Mouse (Mus musculus) lung, postnatal 14 days (tissue): ENCODE results near the gene Pou3f3.

Experiments
- DNase-seq: peaks from one replicate; pipeline ENCODE4 v3.0.0; 2021

Gene Pou3f3

GRCm38 (mm10) chr1:42695578-42695915 lies at the start of gene Pou3f3:
Gene Pou3f3, plus strand, starts transcription at chr1:42695768.
- peak; percentile 43 for DNase-seq

DNA sequence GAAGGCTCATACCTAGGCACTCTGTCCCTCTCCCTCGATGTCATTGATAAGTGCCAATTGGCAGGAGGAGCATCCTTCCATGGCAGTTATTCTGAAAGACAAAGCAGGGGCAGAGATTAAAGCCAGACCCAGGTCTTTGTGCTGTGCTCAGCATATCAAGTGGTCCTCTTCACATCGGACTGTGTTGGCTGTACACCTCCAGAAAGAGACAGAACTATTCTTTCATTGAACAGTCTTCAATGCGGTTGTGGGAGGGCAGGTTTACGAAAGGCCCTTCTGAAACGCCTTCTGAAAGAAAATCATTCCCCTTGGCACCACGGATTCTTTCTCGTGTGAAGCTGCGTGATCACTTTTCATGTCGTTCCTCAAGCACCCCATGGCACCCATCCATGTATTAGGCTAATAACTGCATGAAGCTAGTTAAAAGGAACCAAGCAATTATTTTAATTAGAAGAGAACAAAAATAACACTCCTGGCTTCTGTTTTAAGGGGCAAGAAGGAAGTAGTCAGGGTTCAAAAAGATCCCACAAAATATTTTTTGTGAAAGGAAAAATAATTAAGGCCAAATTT lies 47.1 kb upstream of the Pou3f3 start:
- no peak for DNase-seq

GRCm38 (mm10) chr1:42651461-42651860 lies 44.1 kb upstream of the Pou3f3 start:
- no peak for DNase-seq

DNA sequence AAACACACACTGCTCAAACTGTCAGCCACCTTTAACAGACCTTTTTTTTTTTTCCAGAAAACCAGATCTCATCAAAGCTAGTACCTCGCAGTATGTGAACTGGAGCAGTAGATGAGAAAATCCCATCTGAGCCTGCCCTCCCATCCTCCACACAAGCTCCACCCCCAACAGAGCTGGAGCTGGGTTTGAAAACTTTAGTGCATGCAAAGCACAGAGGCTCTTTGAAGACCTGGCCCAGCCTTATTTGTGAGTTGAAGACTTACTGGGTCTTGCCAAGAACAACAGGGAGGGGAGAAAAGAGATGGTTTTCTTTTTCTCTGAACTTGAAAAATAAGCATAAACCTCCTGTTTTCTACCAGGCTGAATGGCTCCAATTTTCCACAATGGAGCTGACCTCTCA lies 28.0 kb upstream of the Pou3f3 start:
- DNase-seq: no peak

- no peak for DNase-seq
Measured at GRCm38 (mm10) chr1:42680673-42681072, 14.9 kb upstream of the Pou3f3 start.

DNA sequence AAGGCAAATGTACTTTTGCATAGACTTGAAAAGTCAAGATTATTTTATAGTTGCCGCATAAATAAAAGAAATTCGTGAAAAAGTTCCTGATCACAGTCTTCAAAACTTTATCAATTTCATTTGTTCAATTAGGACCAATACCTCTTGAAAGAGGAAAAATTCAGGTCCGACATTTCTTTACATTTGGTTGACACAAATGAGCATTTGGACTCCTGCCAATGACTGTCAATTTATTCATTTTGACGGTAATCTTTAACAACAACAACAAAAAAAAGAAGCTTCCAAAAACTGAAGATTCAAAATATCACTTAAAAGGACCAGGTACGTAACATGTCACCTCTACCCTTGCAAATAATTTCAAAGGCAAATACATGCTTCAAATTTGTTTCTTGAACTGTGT lies 13.8 kb upstream of the Pou3f3 start:
- DNase-seq: no peak

DNA sequence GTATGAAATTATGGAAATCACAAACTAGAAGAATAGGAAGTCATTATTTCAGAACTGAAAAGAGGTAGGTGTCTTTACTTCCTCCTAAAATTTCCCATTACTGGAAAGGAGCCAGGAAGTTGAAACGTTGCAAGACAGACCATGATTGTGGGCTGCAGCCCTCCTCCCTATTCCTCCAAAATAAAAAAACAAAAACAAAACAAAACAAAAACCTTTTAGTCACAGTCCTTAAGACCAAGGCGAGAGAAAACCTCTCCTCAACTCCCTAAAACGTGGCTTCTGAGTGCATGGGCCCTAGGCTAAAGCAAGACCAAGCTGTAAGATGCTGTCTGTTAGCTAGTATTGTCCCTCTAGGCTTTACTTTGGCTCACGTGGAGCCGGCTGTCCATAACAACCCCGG lies 11.7 kb upstream of the Pou3f3 start:
- no peak for DNase-seq

DNA sequence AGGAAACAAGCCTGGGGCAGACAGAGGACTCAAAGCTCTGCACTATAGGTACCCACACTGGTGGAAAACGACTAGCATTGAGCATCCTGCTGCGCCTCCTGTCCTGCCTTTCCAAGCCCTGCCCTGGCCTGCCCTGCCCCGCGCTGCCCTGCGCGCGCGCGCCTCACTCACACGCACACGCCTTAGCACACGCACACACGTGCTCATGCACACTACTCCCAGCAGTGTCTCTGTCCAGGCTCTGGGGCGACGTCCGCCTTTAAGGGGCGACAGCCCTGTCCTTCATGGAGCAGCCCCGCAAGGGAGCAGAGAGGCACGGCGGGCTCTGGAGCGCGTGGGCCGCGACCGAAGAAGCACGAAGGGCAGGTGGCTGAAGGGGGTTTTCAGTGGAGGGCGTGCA lies 11.2 kb upstream of the Pou3f3 start:
- no peak for DNase-seq

DNA sequence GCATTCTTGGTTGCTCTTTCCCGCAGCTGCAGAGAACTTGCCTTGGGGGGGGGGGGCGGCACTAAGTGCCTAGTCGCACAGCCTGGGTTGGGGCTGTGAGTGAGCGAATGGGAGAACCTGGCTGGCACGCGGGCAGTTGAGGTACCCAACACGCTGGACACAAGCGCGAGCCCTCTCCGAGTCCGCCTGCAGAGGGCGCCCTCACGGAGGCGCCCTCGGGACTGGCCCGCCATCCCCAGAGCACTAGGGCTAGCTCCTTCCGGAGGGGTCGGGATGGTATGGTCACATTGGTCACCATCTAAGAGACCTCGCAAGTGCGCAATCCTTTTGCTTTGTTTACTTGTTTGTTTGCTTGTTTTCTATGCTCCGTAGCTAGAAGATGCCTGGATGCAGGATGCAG lies 10.8 kb upstream of the Pou3f3 start:
- no peak for DNase-seq

GRCm38 (mm10) chr1:42685321-42685960 lies 10.1 kb upstream of the Pou3f3 start:
- no peak for DNase-seq

DNA sequence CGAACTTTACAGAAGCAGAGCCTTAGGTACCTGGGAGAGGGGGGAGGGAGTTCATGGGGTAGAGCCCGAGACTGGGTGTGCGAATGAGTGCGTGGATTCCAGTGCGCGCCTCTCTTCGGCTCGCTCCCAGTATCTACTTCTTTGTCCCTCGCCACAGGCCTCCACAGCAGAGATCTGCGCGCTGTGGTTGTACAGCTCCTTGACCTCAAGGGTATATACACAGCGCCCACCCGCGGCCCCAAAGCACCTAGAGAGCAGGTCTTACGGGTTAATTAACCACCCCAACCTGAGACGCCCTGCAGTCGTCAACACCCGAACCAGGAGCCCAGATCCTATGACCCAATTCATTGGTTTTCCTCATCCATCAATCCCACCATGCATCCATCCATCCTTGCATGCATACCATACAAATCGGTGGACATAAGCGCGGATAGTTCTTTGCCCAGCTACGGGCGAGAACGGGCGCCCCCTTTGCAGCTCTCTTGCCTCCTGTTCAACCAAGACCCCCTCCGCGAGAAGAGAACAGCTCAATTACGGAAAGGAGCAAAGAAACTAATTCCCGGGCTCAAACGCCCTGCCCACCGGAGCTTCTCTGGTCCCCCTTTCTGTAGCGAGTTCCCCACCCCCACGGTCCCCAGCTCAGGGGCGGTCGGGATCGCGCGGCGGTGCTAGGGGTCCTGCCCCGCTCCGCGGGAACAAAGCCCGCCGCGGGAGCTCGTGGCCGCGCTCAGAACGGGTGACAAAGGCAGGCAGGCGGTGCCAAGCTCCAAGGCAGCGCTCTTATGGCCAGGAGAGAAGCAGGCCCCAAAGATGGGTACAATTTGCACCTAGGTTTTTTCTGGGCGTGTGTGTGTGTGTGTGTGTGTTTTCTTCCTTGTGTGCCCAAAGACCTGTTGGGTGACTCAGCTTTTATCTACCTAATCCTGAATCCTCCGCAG lies 9.1 kb upstream of the Pou3f3 start:
- no peak for DNase-seq

DNA sequence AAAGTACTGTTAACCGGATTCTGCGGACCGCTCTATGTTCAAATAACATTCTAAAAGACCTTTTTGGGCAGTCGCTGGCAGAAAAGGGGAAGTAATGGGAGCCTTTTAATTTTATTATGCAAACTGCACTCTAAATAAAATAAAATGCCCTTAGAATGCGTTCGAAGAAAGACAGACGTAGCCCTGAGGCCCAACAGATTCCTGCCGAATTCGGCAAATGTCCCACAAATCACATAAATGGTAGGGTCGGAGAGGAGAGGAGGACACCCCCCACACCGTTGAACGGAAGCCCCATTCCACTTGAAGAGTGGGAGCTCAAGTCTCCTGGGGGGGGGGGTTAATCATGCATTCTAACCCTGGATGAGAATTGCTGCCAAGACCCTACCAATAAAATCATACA lies 8.3 kb upstream of the Pou3f3 start:
- DNase-seq: no peak

DNA sequence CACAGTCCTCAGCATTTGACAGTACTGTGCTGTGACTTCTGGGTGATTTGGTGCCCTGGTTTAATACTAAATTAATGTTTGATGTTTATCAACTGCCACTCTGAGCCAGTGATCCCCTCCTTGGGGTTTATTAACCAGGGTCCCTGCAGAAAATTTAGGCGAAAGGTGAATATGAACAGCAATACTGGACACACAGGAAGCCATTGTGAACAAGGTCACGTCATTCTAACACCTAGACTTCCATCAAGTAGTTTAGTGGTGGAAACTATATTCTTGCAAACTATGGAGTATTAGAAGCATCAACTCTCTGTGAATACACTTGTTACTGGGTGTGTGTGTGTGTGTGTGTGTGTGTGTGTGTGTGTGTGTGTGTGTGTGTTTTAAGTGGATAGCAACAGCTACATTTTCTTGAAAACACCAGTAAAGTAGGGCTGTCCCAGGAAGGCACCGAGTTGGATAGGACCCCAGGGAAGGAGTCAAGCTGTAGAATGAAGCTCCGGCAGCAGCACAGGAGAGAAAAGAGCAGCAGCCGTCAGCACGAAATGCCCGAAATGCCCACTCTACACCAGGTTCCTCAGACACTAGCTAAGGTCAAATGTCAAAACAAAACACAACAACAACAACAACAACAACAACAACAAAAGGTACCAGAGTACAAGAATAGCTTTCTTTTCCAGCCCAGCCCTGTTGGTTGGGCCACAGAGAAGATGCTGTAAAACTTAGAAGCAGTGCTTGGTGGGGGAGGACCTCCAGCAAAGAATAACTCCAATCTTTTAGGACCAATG lies 7.6 kb upstream of the Pou3f3 start:
- DNase-seq: no peak

DNA sequence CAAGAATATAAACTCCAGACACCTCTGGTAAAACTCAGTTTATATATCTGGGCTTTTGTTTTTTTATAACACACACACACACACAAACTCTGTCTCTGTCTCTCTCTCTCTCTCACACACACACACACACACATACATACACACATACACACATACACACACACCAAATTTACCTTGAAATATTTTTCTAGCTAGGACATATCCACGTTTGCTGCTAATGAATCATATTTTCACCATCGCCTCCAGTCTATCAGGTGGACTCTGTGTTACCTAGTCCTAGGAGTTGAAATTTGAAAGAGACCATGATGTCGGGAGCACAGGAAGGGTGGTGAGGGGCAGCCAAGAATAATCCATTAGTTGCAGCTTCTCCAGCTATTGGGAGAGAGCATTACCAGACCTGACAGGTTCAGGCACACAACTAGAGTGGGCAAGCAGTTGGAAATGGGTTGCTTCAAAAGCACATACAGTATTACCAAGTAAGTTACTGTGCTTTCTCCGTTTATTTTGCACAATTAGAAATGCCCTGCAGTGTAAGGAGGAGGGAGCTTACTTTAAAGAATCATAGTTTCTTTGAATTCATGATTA lies 6.9 kb upstream of the Pou3f3 start:
- DNase-seq: no peak

GRCm38 (mm10) chr1:42690024-42690575 lies 5.5 kb upstream of the Pou3f3 start:
- DNase-seq: no peak

DNA sequence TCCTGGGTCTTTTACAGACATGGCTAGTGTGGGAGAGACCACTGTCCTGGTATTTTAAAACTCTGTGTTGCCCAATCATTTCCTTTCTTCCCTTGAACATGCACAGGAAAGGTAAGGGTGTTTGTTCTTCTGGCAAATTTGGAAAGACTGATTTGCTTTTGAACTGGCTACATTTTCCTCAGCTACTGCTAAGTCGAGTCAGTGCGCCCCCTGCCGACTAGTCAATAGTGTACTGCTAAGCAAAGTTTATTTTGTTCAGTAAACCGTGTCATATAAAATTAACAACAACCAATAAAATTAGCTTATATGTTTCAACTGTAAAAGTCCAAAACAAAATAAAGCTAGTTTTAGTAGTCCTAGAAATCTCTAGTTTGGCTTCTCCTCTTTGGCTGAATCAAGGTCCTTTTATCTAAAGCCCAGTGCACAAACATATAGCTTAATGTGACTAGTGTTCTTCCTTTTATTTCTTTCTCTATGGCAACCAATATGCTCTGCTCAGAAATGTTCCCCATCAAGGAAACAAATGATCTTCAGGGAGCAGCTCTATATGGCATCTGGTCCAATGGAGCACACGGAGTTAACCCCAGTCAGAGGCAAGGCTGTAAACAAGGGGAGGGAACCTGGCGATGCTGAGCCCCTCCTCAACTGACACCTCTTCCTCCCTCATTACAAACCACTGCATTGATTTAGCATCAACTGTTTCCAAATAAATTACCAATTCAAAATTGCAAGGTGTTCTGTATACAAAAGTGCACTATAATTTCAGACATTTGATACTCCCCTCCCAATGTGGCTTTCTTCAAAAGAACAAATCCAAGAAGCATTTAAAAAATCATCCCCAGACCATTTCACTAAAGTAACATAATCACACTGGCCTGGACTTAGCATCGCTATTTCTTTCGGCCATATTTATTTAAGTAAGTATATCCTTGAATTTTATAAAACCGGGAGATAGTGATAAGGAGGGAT lies 4.1 kb upstream of the Pou3f3 start:
- peak; percentile 78 for DNase-seq

DNA sequence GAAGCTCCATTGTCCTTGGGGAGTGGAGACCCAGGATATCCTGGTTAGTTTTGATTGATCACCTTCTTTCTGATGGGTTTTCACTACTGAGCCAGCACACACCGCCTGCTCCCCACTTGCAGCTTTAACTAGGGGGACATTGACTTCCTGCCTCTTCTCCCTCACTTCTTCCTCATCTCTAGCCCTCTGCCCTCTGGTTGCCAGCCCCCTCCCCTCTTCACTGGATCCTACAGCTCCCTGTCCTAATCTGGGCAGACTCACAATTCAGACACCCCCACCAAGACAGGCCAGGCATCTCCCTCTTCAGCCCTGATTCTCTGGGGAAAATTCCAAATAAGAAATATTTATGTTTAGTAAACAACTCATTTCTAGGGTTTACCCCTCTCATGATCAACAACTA lies 3.3 kb upstream of the Pou3f3 start:
- no peak for DNase-seq

GRCm38 (mm10) chr1:42693101-42693715 lies 2.4 kb upstream of the Pou3f3 start:
- DNase-seq: no peak

DNA sequence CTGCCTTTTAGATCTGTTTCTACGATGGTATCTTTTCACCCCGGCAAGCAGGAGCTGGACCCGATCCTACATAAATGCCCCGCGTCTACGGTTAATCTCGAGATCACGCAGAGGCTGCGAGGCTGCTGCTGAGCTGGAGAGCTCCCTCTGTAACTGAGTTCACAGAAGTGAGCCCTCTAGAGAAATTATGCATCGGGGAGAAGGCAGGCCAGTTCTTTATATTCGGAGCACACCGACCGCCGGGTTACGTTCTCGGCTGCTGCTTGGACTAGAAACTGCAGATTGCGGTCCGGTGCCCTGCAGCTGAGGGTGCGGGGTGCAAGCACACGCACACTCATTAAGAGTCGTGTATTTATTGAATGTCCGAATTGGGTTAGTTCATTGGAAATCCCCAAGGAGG lies 1.7 kb upstream of the Pou3f3 start:
- DNase-seq: no peak

DNA sequence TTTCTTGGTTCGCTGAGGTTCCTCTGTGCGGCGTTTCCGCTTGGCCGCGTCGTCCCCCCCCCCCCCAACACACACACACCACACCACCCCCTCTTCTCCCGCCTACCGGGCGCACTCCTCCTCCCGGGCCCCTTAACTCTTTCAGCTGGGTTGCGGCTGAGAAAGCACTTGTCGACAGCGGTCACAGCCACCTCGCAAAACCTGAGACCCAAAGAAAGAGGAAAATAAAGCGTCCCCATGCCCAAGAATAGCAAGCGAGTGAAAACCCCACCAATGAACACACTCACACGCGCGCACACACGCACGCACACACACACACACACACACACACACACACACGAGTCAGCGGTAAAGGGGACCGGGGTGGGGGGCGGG lies 1.3 kb upstream of the Pou3f3 start:
- no peak for DNase-seq
